Mouse (Mus musculus) intestine, embryonic 16.5 days (tissue): ENCODE measurements around the gene Crabp1. TPM values are rescaled to one million over a fixed set of nuclear protein-coding genes. Genes with fewer than 3 reads are reported as not detected.

Experiments
- ATAC-seq: fragments of 200-750 bp; cut with Nextera tagmentation; 2 replicates; pipeline ENCODE4 v1.8.0; 2017; ENCODE audit warnings: moderate TSS enrichment, moderate library complexity
- H3K27ac ChIP-seq: fragments of 300-500 bp; sonication (generic); 2 replicates; pipeline ENCODE4 v1.5.1; 2014; ENCODE audit warnings: mild to moderate bottlenecking, low read length
- H3K27me3 ChIP-seq: fragments of 300-500 bp; sonication (generic); replicated peaks from 2 replicates; pipeline ENCODE4 v1.6.1; 2014; ENCODE audit warnings: low read length, control low read depth, mixed read lengths; ENCODE audit not compliant: control insufficient read depth, insufficient read depth
- H3K36me3 ChIP-seq: fragments of 300-500 bp; sonication (generic); 2 replicates; pipeline ENCODE4 v1.6.1; 2014; ENCODE audit warnings: low read length, control low read depth; ENCODE audit not compliant: control insufficient read depth, insufficient read depth
- H3K4me1 ChIP-seq: fragments of 300-500 bp; sonication (generic); 2 replicates; pipeline ENCODE4 v1.6.1; 2014; ENCODE audit warnings: low read length, control low read depth, mixed read lengths; ENCODE audit not compliant: control insufficient read depth, insufficient read depth
- H3K4me2 ChIP-seq: fragments of 300-500 bp; sonication (generic); 2 replicates; pipeline ENCODE4 v1.6.1; 2014; ENCODE audit warnings: low read depth, low read length, control low read depth
- H3K4me3 ChIP-seq: fragments of 300-500 bp; sonication (generic); 2 replicates; pipeline ENCODE4 v1.5.1; 2014; ENCODE audit warnings: mild to moderate bottlenecking, low read length
- H3K9ac ChIP-seq: fragments of 300-500 bp; sonication (generic); 2 replicates; pipeline ENCODE4 v1.6.1; 2014; ENCODE audit warnings: low read depth, low read length
- H3K9me3 ChIP-seq: fragments of 300-500 bp; sonication (generic); 2 replicates; pipeline ENCODE4 v1.6.1; 2016; ENCODE audit warnings: low read length, control low read depth; ENCODE audit not compliant: control insufficient read depth
- WGBS: fragments of 180-500 bp; shearing (Covaris S2); extraction: QIAGEN DNeasy Blood & Tissue Kit; methylation state at CpG from one replicate; pipeline ENCODE4 v1.1.7; 2014; 5-methylcytosine and 5-hydroxymethylcytosine counted together
- polyA plus RNA-seq: library from polyadenylated mRNA; unstranded; fragments of >200 nt; fragmentation: Nextera tagmentation; extraction: Ambion mirVana; gene quantifications from 2 replicates; pipeline ENCODE4 v1.2.1, GENCODE M21; 2015

Gene Crabp1
- polyA plus RNA-seq, 1 experiment from 2014 or later: 9.8 TPM

- peak; percentile 66; the same call in 1 of the 2 replicates for ATAC-seq
- Histone ChIP-seq H3K4me1 (peaks cover 1% of the 10 kb centered on the region; the same call in 1 of the 2 replicates), H3K9ac (no peak overlapping the region), H3K9me3 (no peaks in the 10 kb centered on the region), H3K4me3 (no peak overlapping the region), H3K27ac (no peak overlapping the region), H3K27me3 (no peaks in the 10 kb centered on the region), H3K36me3 (no peaks in the 10 kb centered on the region), H3K4me2 (no peak overlapping the region)
- WGBS: 53% methylated on average over 5 of the region's 5 CpGs
Measured at GRCm38 (mm10) chr9:54821442-54822100, 57.0 kb downstream of the Crabp1 start.

Other genes starting within 250 kb of the Crabp1 start
- gene Sh2d7, start 225.8 kb upstream of the Crabp1 start, polyA plus RNA-seq: not detected in 2 replicates
- 6.6 and 7.2 TPM in 2 replicates for gene Cib2, start 204.5 kb upstream of the Crabp1 start, polyA plus RNA-seq
- gene Idh3a, start 178.4 kb upstream of the Crabp1 start, polyA plus RNA-seq: 199 and 213 TPM in 2 replicates
- 0.15 and 0.91 TPM in 2 replicates for gene Acsbg1, start 102.9 kb upstream of the Crabp1 start, polyA plus RNA-seq
- 3.9 and 4.5 TPM in 2 replicates for gene Dnaja4, start 65.9 kb upstream of the Crabp1 start, polyA plus RNA-seq
- 142 and 148 TPM in 2 replicates for gene Wdr61, start 30.2 kb upstream of the Crabp1 start, polyA plus RNA-seq
- 21.0 and 23.1 TPM in 2 replicates for gene Ireb2, start 99.0 kb downstream of the Crabp1 start, polyA plus RNA-seq
- gene Hykk, start 152.5 kb downstream of the Crabp1 start, polyA plus RNA-seq: 2.5 and 2.7 TPM in 2 replicates
- gene Psma4, start 186.0 kb downstream of the Crabp1 start, polyA plus RNA-seq: 269 and 294 TPM in 2 replicates
- 0.31 and 0.66 TPM in 2 replicates for gene AY074887, start 186.2 kb downstream of the Crabp1 start, polyA plus RNA-seq
- 0.21 and 0.58 TPM in 2 replicates for gene Chrna5, start 216.1 kb downstream of the Crabp1 start, polyA plus RNA-seq